Mouse (Mus musculus) myocyte (in vitro differentiated cells): ENCODE measurements around the gene Gm20741. TPM values are rescaled to one million over a fixed set of nuclear protein-coding genes. Genes with fewer than 3 reads are reported as not detected.

Experiments
- H3K27me3 ChIP-seq: one replicate; pipeline ENCODE4 v1.6.1; 2011; ENCODE audit not compliant: control insufficient read depth, insufficient read depth, insufficient read length
- H3K36me3 ChIP-seq: one replicate; pipeline ENCODE4 v1.6.1; 2011; ENCODE audit not compliant: control insufficient read depth, insufficient read depth
- H3K4me2 ChIP-seq: one replicate; pipeline ENCODE4 v1.6.1; 2011; ENCODE audit warnings: low read depth, control low read depth
- H3K4me3 ChIP-seq: one replicate; pipeline ENCODE4 v1.5.1; 2011; ENCODE audit warnings: mild to moderate bottlenecking, control low read depth, moderate library complexity
- H3K79me2 ChIP-seq: one replicate; pipeline ENCODE4 v1.6.1; 2011; ENCODE audit not compliant: control insufficient read depth, insufficient read depth
- H3ac ChIP-seq: one replicate; pipeline ENCODE4 v1.6.1; 2011; ENCODE audit not compliant: control insufficient read depth, insufficient read length
- CEBPB ChIP-seq: IDR thresholded peaks from 2 replicates; pipeline ENCODE4 v1.6.1; 2011; ENCODE audit warnings: mild to moderate bottlenecking, moderate library complexity; ENCODE audit not compliant: poor library complexity, insufficient read depth, severe bottlenecking
- E2F4 ChIP-seq: IDR thresholded peaks from one replicate; pipeline ENCODE4 v1.6.1; 2011; ENCODE audit warnings: mild to moderate bottlenecking, control low read depth, moderate library complexity; ENCODE audit not compliant: insufficient read depth
- MAX ChIP-seq: IDR thresholded peaks from one replicate; pipeline ENCODE4 v1.6.1; 2011; ENCODE audit warnings: low read depth, mild to moderate bottlenecking, control low read depth
- MYOD1 ChIP-seq, 3 experiments: IDR thresholded peaks; one replicate each; pipeline ENCODE4 v1.6.1; 2011; ENCODE audit warnings: control low read depth in 2 of 3, low read depth in 2 of 3, mild to moderate bottlenecking in 2 of 3, moderate library complexity in 1 of 3; ENCODE audit not compliant: insufficient read length in 2 of 3, control insufficient read depth in 1 of 3
- MYOG ChIP-seq, 3 experiments: IDR thresholded peaks; one replicate each; pipeline ENCODE4 v1.6.1; 2011; ENCODE audit warnings: control low read depth in 2 of 3, low read depth in 2 of 3, mild to moderate bottlenecking in 2 of 3; ENCODE audit not compliant: insufficient read length in 2 of 3, control insufficient read depth in 1 of 3, insufficient read depth in 1 of 3
- POLR2A ChIP-seq: IDR thresholded peaks from one replicate; pipeline ENCODE4 v1.6.1; 2011; ENCODE audit warnings: low read depth, mild to moderate bottlenecking, control low read depth, moderate library complexity; ENCODE audit not compliant: insufficient read length
- POLR2AphosphoS2 ChIP-seq: IDR thresholded peaks from one replicate; pipeline ENCODE4 v1.6.1; 2011; ENCODE audit warnings: low read depth, control low read depth; ENCODE audit not compliant: insufficient read length
- REST ChIP-seq: IDR thresholded peaks from one replicate; pipeline ENCODE4 v1.6.1; 2011; ENCODE audit warnings: mild to moderate bottlenecking, control low read depth, moderate library complexity; ENCODE audit not compliant: insufficient read depth, insufficient read length
- SRF ChIP-seq: IDR thresholded peaks from one replicate; pipeline ENCODE4 v1.6.1; 2011; ENCODE audit warnings: low read depth; ENCODE audit not compliant: control insufficient read depth, insufficient read length
- TCF12 ChIP-seq: IDR thresholded peaks from one replicate; pipeline ENCODE4 v1.6.1; 2011; ENCODE audit warnings: mild to moderate bottlenecking, control low read depth; ENCODE audit not compliant: poor library complexity, insufficient read depth, severe bottlenecking
- TCF3 ChIP-seq: IDR thresholded peaks from one replicate; pipeline ENCODE4 v1.6.1; 2011; ENCODE audit warnings: low read depth, control low read depth; ENCODE audit not compliant: insufficient read length
- USF1 ChIP-seq: IDR thresholded peaks from one replicate; pipeline ENCODE4 v1.6.1; 2011; ENCODE audit warnings: low read depth, mild to moderate bottlenecking, control low read depth, moderate library complexity
- polyA plus RNA-seq: library from polyadenylated mRNA; unstranded; fragments of >200 nt; fragmentation: generic; extraction: Trizol; gene quantifications from one replicate; pipeline ENCODE4 v1.2.1, GENCODE M21; 2012; ENCODE audit warnings: missing spikeins

Gene Gm20741
- polyA plus RNA-seq, 1 experiment, result not detected

DNA sequence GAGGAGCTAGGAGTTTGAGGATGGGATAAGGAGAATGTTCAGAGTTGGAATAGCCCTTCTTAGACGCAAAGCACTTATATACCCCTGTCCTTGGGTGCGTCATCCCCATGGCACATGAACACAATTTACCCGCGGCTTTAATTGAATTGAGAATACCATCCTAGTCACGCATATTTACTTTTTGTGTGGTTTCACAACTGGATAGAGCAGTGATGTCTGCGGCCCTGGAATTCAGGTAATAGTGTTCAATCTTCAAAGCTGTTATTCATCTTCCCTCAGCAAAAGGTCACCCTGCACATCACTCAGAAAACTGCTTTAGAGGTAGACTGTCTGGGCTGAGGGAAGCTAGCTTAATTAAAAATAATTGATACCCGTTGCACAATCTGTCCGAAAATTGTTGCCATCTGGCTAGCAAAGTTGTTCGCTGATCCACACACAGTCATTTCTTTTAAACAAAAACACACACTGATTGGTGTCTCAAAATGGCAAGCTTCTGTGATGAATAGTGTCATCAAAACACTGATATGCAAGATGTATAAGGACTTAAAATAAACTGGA is 14.2 kb upstream of the Gm20741 start, which contains the start of gene Krtap14:
Gene Krtap14, minus strand, starts transcription at position 51 of the 558 bp plus-strand sequence.
- no peak within 1 kb of the TSS for H3ac ChIP-seq
- H3K36me3 ChIP-seq, result no peaks in the 10 kb centered on the region
- TF ChIP-seq E2F4 (no peak), MYOG (IDR thresholded peaks at IDR 0.05; ENCODE audit: control insufficient read depth in 1 of 3, insufficient read depth in 1 of 3, insufficient read length in 2 of 3, low read depth in 2 of 3) (no peak), POLR2A (no peak), SRF (no peak), POLR2AphosphoS2 (no peak), USF1 (no peak)
- no peak within 1 kb of the TSS for H3K4me3 ChIP-seq
- H3K27me3 ChIP-seq, result no peaks in the 10 kb centered on the region
- H3K79me2 ChIP-seq, result no peaks in the 10 kb centered on the region
- no peak within 1 kb of the TSS for H3K4me2 ChIP-seq

- Histone ChIP-seq H3K36me3 (no peaks in the 10 kb centered on the region), H3K4me2 (no peak overlapping the region), H3K4me3 (no peak overlapping the region), H3ac (no peak overlapping the region), H3K79me2 (no peaks in the 10 kb centered on the region), H3K27me3 (no peaks in the 10 kb centered on the region)
- TF ChIP-seq TCF12, result no peak
- no peak for TF ChIP-seq SRF
- TF ChIP-seq POLR2A, result no peak
- no peak for TF ChIP-seq MYOG (IDR thresholded peaks at IDR 0.05; ENCODE audit: control insufficient read depth in 1 of 3, insufficient read depth in 1 of 3, insufficient read length in 2 of 3, low read depth in 2 of 3)
Measured at GRCm38 (mm10) chr16:88823736-88824135, 11.7 kb upstream of the Gm20741 start.

DNA sequence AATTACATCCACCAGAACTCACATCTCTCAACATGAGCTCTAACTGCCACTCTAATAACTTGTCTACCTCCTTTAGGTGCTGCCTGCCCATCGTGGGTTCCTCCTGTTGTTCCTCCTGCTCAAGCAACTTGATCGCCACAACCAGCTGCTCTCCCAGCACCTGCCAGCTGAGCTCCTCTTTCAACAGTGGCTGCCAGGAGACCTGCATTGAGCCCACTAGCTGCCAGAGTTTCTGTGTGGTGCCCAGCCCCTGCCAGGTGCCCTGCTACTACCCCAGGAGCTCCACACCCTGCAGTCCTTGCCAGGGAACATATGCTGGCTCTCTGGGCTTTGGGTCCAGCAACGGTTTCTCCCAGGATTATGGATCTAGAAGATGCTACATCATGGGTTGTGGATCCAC is 8.0 kb upstream of the Gm20741 start, which contains the start of gene Krtap15:
Gene Krtap15, plus strand, starts transcription at position 150 of the 400 bp plus-strand sequence.
- no peaks in the 10 kb centered on the region for H3K27me3 ChIP-seq

GRCm38 (mm10) chr16:88786786-88787185 is 25.2 kb downstream of the Gm20741 start:
- H3ac ChIP-seq, result no peak overlapping the region
- TF ChIP-seq MYOD1 (IDR thresholded peaks at IDR 0.05; ENCODE audit: control insufficient read depth in 1 of 3, insufficient read length in 2 of 3, low read depth in 2 of 3) (no peak), TCF3 (no peak)

More for the DNA sequence above, 8.0 kb upstream of the Gm20741 start, which contains the start of gene Krtap15:
- Histone ChIP-seq H3K4me3 (no peak within 1 kb of the TSS), H3K4me2 (no peak within 1 kb of the TSS), H3ac (no peak within 1 kb of the TSS), H3K36me3 (no peaks in the 10 kb centered on the region), H3K79me2 (no peaks in the 10 kb centered on the region)
- no peak for TF ChIP-seq MYOD1 (IDR thresholded peaks at IDR 0.05; ENCODE audit: control insufficient read depth in 1 of 3, insufficient read length in 2 of 3, low read depth in 2 of 3)
- TF ChIP-seq CEBPB, result no peak
- TF ChIP-seq TCF12, result no peak
- TF ChIP-seq USF1, result no peak
- TF ChIP-seq MYOG (IDR thresholded peaks at IDR 0.05; ENCODE audit: control insufficient read depth in 1 of 3, insufficient read depth in 1 of 3, insufficient read length in 2 of 3, low read depth in 2 of 3), result no peak
- TF ChIP-seq TCF3, result no peak
- TF ChIP-seq REST, result no peak
- no peak for TF ChIP-seq E2F4
- no peak for TF ChIP-seq MAX
- TF ChIP-seq SRF, result no peak
- no peak for TF ChIP-seq POLR2AphosphoS2
- TF ChIP-seq POLR2A, result no peak

DNA sequence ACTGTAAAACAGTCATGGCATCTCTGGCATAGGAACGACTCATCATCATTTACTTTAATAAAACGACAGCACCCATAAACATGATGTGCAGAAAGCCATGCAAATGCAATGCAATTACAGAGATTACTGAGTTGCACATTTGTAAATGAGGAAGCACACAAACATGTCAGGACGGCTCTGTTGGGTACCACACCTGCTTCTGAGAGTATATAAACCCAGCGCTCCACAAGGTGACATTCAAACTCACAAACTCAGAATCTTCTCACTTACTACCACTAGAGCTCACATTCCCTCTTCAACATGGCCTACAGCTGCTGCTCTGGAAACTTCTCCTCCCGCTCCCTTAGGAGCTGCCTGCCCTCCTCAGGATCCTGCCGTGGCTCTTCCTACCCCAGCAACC is 34.4 kb downstream of the Gm20741 start, which contains the start of gene Gm5965:
Gene Gm5965, plus strand, starts transcription at position 301 of the 400 bp plus-strand sequence.
- H3K27me3 ChIP-seq, result no peaks in the 10 kb centered on the region
- H3K36me3 ChIP-seq, result no peaks in the 10 kb centered on the region
- H3K4me3 ChIP-seq, result no peak within 1 kb of the TSS
- no peak within 1 kb of the TSS for H3ac ChIP-seq
- no peak for TF ChIP-seq TCF12
- TF ChIP-seq REST, result no peak
- TF ChIP-seq MYOG (IDR thresholded peaks at IDR 0.05; ENCODE audit: control insufficient read depth in 1 of 3, insufficient read depth in 1 of 3, insufficient read length in 2 of 3, low read depth in 2 of 3), result no peak
- no peak for TF ChIP-seq SRF
- no peak for TF ChIP-seq USF1
- TF ChIP-seq TCF3, result no peak
- no peak for TF ChIP-seq POLR2A
- TF ChIP-seq MYOD1 (IDR thresholded peaks at IDR 0.05; ENCODE audit: control insufficient read depth in 1 of 3, insufficient read length in 2 of 3, low read depth in 2 of 3), result no peak
- TF ChIP-seq POLR2AphosphoS2, result no peak
- TF ChIP-seq MAX, result no peak
- H3K4me2 ChIP-seq, result no peak within 1 kb of the TSS
- no peaks in the 10 kb centered on the region for H3K79me2 ChIP-seq

More at GRCm38 (mm10) chr16:88786786-88787185, 25.2 kb downstream of the Gm20741 start:
- no peaks in the 10 kb centered on the region for H3K27me3 ChIP-seq
- no peak overlapping the region for H3K4me3 ChIP-seq
- no peaks in the 10 kb centered on the region for H3K36me3 ChIP-seq
- no peaks in the 10 kb centered on the region for H3K79me2 ChIP-seq
- no peak overlapping the region for H3K4me2 ChIP-seq
